Mouse (Mus musculus): ENCODE measurements around the gene Galk1. TPM values are rescaled to one million over a fixed set of nuclear protein-coding genes. Genes with fewer than 3 reads are reported as not detected.

Gene Galk1
- polyA plus RNA-seq, 1 experiment: 110 TPM

DNA sequence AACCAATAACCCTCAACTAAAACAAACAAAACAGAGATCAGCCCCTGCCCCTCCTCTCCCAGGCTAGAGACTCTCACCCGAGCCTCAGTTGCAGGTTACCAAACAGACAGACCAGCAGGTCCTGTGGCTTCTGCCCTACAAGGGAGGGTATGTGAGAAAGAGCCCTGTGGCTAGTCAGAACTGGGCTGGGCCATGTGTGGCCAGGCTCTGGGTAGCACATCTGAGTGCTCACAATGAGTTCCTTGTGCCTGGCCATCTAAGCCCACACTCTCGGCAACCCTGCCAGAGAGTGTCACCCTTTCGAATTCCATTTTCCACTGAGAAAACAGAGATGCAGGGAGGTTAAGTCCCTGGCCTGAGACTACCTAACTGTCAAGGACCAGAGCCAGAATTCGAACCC, 20.4 kb downstream of the Galk1 start:
- Histone ChIP-seq H3K27me3 (ENCODE audit: control insufficient read depth, insufficient read depth, low read length) (no peaks in the 10 kb centered on the region; the same call in 1 of the 2 replicates), H3K4me1 (replicated peaks; ENCODE audit: control insufficient read depth, insufficient read depth, low read length) (no peaks in the 10 kb centered on the region), H3K36me3 (ENCODE audit: control insufficient read depth, insufficient read depth, low read length) (no peaks in the 10 kb centered on the region), H3K4me3 (ENCODE audit: control insufficient read depth, insufficient read depth, low read length) (no peak overlapping the region), H3K27ac (ENCODE audit: control insufficient read depth, insufficient read depth, low read length) (no peak overlapping the region)
- TF ChIP-seq CTCF (IDR thresholded peaks at IDR 0.05; ENCODE audit: borderline replicate concordance, control insufficient read depth, extremely low read depth, insufficient read depth, low read length, poor library complexity): no peak
- TF ChIP-seq POLR2A (IDR thresholded peaks at IDR 0.05; ENCODE audit: control insufficient read depth, extremely low read depth, insufficient read depth, low read length, poor library complexity): no peak
- no peak for DNase-seq
- WGBS: 81% methylated on average over 4 of the region's 4 CpGs

DNA sequence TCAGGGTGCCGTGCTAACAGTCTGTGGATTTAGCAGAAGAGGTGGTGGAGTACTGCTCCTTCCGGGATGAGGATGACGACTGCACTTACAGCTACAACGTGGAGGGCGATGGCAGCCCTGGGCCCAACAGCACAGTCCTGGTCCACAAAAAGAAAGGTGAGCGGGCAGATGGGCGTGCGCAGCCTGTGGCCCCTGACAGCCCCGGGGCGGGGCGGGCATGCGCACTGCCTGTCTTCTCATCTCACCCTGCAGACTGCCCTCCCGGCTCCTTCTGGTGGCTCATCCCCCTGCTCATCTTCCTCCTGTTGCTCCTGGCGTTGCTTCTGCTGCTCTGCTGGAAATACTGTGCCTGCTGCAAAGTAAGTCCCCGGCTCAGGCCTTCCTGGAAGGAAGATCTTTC, 22.8 kb downstream of the Galk1 start:
- TF ChIP-seq POLR2A (IDR thresholded peaks at IDR 0.05; ENCODE audit: control insufficient read depth, extremely low read depth, insufficient read depth, low read length, poor library complexity) (no peak), CTCF (IDR thresholded peaks at IDR 0.05; ENCODE audit: borderline replicate concordance, control insufficient read depth, extremely low read depth, insufficient read depth, low read length, poor library complexity) (no peak)
- H3K36me3 ChIP-seq (ENCODE audit: control insufficient read depth, insufficient read depth, low read length): no peaks in the 10 kb centered on the region
- WGBS: 75% methylated on average over 15 of the region's 15 CpGs
- no peaks in the 10 kb centered on the region for H3K4me1 ChIP-seq (replicated peaks; ENCODE audit: control insufficient read depth, insufficient read depth, low read length)
- no peak overlapping the region for H3K27ac ChIP-seq (ENCODE audit: control insufficient read depth, insufficient read depth, low read length)
- DNase-seq: no peak
- no peak overlapping the region for H3K4me3 ChIP-seq (ENCODE audit: control insufficient read depth, insufficient read depth, low read length)
- no peaks in the 10 kb centered on the region; the same call in 1 of the 2 replicates for H3K27me3 ChIP-seq (ENCODE audit: control insufficient read depth, insufficient read depth, low read length)

DNA sequence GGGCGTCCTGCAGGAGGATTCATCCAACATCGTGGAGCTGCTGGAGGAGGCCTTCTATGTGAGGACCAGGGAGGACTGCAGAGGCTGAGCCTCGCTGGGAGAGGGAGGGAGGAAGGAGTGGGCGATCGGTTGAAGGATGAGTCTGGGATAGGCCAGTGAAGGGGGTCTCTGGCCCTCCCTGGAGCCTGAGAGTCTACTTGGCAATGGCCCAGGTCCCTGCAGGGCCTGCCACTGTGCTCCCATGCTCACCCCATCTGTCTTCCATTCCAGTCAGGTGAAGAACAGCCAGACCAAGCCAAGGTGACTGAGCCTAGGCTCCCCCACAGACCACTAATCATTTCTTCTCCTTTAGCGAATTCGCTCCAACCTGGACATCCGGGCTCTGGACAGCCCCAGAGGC, 29.2 kb downstream of the Galk1 start:
- Histone ChIP-seq H3K36me3 (ENCODE audit: control insufficient read depth, insufficient read depth, low read length) (no peaks in the 10 kb centered on the region), H3K4me1 (replicated peaks; ENCODE audit: control insufficient read depth, insufficient read depth, low read length) (no peaks in the 10 kb centered on the region), H3K27ac (ENCODE audit: control insufficient read depth, insufficient read depth, low read length) (no peak overlapping the region), H3K27me3 (ENCODE audit: control insufficient read depth, insufficient read depth, low read length) (no peaks in the 10 kb centered on the region), H3K4me3 (ENCODE audit: control insufficient read depth, insufficient read depth, low read length) (no peak overlapping the region)
- DNase-seq: no peak
- WGBS: 96% methylated on average over 8 of the region's 8 CpGs
- TF ChIP-seq CTCF (IDR thresholded peaks at IDR 0.05; ENCODE audit: borderline replicate concordance, control insufficient read depth, extremely low read depth, insufficient read depth, low read length, poor library complexity): no peak
- TF ChIP-seq POLR2A (IDR thresholded peaks at IDR 0.05; ENCODE audit: control insufficient read depth, extremely low read depth, insufficient read depth, low read length, poor library complexity): no peak

DNA sequence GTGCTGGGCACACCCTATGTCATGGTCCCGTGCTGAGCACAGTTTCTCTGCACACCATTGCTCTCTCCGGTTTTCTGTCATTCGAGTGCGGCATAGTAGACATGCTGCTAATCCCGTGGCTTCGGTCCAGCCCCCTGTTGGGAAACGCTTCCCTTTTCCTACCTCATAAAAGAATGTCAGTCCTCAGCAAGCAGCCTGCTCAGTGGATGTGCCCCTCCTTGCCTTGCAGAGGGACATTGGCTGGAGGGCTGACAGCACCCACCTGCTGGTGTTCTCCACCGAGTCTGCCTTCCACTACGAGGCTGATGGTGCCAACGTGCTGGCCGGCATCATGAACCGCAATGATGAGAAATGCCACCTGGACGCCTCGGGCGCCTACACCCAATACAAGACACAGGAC, 30.0 kb downstream of the Galk1 start:
- Histone ChIP-seq H3K27ac (ENCODE audit: control insufficient read depth, insufficient read depth, low read length) (no peak overlapping the region), H3K36me3 (ENCODE audit: control insufficient read depth, insufficient read depth, low read length) (no peaks in the 10 kb centered on the region), H3K27me3 (ENCODE audit: control insufficient read depth, insufficient read depth, low read length) (no peaks in the 10 kb centered on the region), H3K4me1 (replicated peaks; ENCODE audit: control insufficient read depth, insufficient read depth, low read length) (no peaks in the 10 kb centered on the region), H3K4me3 (ENCODE audit: control insufficient read depth, insufficient read depth, low read length) (no peak overlapping the region)
- DNase-seq: no peak
- TF ChIP-seq CTCF (IDR thresholded peaks at IDR 0.05; ENCODE audit: borderline replicate concordance, control insufficient read depth, extremely low read depth, insufficient read depth, low read length, poor library complexity): no peak
- no peak for TF ChIP-seq POLR2A (IDR thresholded peaks at IDR 0.05; ENCODE audit: control insufficient read depth, extremely low read depth, insufficient read depth, low read length, poor library complexity)
- WGBS: 97% methylated on average over 15 of the region's 15 CpGs

DNA sequence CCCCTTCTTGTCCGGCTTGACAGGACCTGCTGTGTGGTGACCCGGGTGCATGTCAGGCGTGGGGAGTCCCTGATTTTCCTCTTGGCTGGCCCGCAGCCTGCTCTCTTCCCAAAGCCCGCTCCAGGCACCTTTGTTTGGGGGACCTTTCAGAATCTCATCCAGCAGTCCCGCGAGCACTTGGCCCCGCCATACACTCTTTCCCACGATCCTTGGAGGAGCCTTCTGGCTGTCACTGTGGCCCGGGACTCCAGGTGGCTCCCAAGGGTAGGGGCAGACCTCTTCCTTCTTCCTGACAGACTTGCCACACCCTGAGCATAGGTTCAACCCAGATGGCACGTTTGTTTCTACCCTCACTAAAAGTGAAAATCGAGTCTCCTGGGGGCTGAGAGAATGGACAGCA, 37.0 kb downstream of the Galk1 start:
- Histone ChIP-seq H3K27me3 (ENCODE audit: control insufficient read depth, insufficient read depth, low read length) (no peaks in the 10 kb centered on the region), H3K36me3 (ENCODE audit: control insufficient read depth, insufficient read depth, low read length) (no peaks in the 10 kb centered on the region), H3K4me1 (replicated peaks; ENCODE audit: control insufficient read depth, insufficient read depth, low read length) (peaks cover 14% of the 10 kb centered on the region), H3K27ac (ENCODE audit: control insufficient read depth, insufficient read depth, low read length) (no peak overlapping the region), H3K4me3 (ENCODE audit: control insufficient read depth, insufficient read depth, low read length) (no peak overlapping the region)
- 41% methylated on average over 12 of the region's 12 CpGs for WGBS
- TF ChIP-seq POLR2A (IDR thresholded peaks at IDR 0.05; ENCODE audit: control insufficient read depth, extremely low read depth, insufficient read depth, low read length, poor library complexity): no peak
- no peak for TF ChIP-seq CTCF (IDR thresholded peaks at IDR 0.05; ENCODE audit: borderline replicate concordance, control insufficient read depth, extremely low read depth, insufficient read depth, low read length, poor library complexity)
- peak; percentile 9 for DNase-seq

DNA sequence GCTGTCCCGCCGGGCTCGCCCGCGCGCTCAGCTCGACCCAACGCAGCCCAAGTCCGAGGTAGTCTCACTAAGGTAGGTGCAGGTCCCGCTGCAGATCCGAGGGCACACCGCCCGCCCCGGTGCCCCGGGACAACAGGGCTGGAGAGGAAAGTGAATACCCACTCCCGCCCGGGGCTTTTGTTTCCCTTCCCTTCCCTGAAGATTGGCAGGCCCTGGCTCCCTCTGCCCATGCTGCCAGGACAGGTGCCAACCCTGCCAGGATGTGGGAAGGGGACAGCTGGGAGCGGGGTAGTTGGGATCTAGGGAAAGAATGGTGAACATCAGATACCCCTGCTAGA, 37.5 kb downstream of the Galk1 start:
- no peaks in the 10 kb centered on the region for H3K27me3 ChIP-seq (ENCODE audit: control insufficient read depth, insufficient read depth, low read length)
- peak overlapping the region; percentile 57 for H3K4me3 ChIP-seq (ENCODE audit: control insufficient read depth, insufficient read depth, low read length)
- no peak for DNase-seq
- no peak for TF ChIP-seq POLR2A (IDR thresholded peaks at IDR 0.05; ENCODE audit: control insufficient read depth, extremely low read depth, insufficient read depth, low read length, poor library complexity)
- TF ChIP-seq CTCF (IDR thresholded peaks at IDR 0.05; ENCODE audit: borderline replicate concordance, control insufficient read depth, extremely low read depth, insufficient read depth, low read length, poor library complexity): no peak
- no peak overlapping the region for H3K27ac ChIP-seq (ENCODE audit: control insufficient read depth, insufficient read depth, low read length)
- no peaks in the 10 kb centered on the region for H3K36me3 ChIP-seq (ENCODE audit: control insufficient read depth, insufficient read depth, low read length)
- H3K4me1 ChIP-seq (replicated peaks; ENCODE audit: control insufficient read depth, insufficient read depth, low read length): peaks cover 14% of the 10 kb centered on the region
- WGBS: 4% methylated on average over 18 of the region's 18 CpGs

Measured in thymus, adult 2 months (tissue).